Mouse (Mus musculus) cerebellum, postnatal 36 days (tissue): ENCODE results near the gene C530008M17Rik.
A peak's percentile ranks its signal among the peaks of the same experiment; 100 is the strongest.

Experiments used
- DNase-seq, 2 experiments: peaks; one replicate each; pipeline ENCODE4 v3.0.0; 2021 to 2022; ENCODE audit warnings: mixed read lengths in 2 of 2

The C530008M17Rik gene

GRCm38 (mm10) chr5:76843448-76843847 is 187.1 kb downstream of the C530008M17Rik start:
- peak; percentile 52 to 55 for DNase-seq

DNA sequence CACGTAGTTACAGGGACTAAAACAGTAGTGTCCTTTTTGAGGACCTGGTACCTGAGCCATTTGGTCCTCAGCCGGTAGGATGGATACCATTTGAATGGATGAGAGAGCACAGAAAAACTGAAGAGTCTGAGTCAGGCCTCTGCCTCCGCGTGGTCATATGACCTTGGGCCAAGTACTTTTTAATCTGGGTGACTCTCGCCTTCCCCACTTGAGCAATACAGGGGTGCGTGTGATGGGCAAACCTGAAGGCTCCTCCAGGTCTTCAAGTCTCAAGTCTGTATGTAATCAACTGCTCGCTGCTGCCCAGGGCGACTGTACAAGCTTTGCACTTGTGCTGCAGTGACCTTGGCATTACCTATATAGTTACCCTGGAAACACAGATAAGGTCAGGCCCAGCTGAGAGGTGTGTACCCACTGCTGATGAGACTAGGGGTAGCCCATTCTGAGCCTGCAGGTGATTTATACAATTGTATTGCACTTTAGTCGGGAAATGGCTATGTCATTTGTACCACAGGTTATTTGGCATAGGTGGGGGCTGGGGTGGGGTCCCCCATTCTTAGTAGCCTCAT is 187.6 kb downstream of the C530008M17Rik start:
- no peak for DNase-seq

GRCm38 (mm10) chr5:76844618-76845186 is 188.4 kb downstream of the C530008M17Rik start:
- no peak for DNase-seq

- DNase-seq, result no peak
These were observed 190.8 kb downstream of the C530008M17Rik start for GRCm38 (mm10) chr5:76847106-76847505.

DNA sequence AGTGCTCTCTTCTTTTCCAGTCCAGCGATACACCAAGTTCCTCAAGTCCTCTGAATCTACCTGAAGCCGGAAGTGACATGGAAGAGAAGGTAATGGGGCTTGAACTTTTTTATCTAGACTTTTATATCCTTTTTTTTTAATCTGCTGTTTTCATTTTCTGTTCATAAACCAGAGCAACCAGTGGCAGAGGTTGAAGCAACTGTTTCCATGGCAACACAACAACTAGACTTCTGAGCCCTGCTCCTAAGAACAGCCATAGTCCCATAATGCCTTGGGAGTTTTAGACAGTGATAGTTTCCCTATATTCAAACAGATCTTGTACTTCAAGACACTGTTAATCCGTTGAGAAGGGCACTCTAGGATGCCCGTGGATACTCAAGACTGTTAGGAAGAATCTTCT is 195.0 kb downstream of the C530008M17Rik start:
- no peak for DNase-seq

DNA sequence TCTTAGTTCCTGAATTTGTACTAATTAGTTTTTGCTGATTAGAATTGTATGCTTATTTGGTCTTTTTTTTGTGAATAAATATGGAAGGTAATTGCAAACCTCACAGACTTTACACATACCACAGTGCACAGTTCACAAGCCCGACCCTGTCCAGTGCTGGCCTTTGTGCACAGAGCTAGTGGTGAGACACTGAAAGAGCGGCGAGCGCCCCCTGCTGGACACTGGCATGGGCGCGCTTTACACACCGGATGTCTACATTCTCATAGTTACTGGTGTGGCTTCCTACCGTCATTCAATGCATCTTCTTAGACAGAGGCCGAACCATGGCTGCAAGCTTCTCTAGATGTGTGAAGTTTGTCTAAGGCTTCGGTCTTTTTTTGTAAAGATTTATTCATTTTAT is 197.2 kb downstream of the C530008M17Rik start:
- peak; percentile 70 for DNase-seq

- no peak for DNase-seq
These were observed 199.7 kb downstream of the C530008M17Rik start for GRCm38 (mm10) chr5:76855829-76856600.

- no peak for DNase-seq
These were observed 201.0 kb downstream of the C530008M17Rik start for GRCm38 (mm10) chr5:76857103-76858015.

- no peak for DNase-seq
These were observed 202.1 kb downstream of the C530008M17Rik start for GRCm38 (mm10) chr5:76858444-76858843.

DNA sequence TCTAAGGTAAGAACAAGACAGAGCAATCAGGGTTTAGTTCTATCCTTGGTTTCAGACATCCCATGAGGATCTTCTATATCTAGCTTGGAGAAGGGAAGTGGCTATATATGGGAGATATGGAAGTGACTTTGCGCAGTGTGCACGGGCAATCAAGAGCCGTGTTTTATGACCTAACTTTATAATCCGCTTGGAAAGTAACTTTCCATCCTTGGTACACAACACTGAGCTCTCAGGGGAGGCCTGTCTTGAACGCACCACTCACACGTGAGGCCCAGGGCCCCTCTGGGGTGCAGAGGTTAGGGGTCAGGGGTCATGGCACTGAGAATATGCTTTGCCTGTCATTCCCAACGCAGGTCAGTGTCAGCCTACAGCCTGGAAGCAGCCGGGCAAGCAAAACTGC is 210.5 kb downstream of the C530008M17Rik start:
- no peak for DNase-seq

- DNase-seq, result no peak
These were observed 212.5 kb downstream of the C530008M17Rik start for GRCm38 (mm10) chr5:76868693-76869286.

GRCm38 (mm10) chr5:76869553-76869952 is 213.2 kb downstream of the C530008M17Rik start:
- no peak for DNase-seq

GRCm38 (mm10) chr5:76876106-76876758 is 219.9 kb downstream of the C530008M17Rik start:
- no peak for DNase-seq

GRCm38 (mm10) chr5:76884107-76884506 is 227.8 kb downstream of the C530008M17Rik start:
- DNase-seq, result no peak

DNA sequence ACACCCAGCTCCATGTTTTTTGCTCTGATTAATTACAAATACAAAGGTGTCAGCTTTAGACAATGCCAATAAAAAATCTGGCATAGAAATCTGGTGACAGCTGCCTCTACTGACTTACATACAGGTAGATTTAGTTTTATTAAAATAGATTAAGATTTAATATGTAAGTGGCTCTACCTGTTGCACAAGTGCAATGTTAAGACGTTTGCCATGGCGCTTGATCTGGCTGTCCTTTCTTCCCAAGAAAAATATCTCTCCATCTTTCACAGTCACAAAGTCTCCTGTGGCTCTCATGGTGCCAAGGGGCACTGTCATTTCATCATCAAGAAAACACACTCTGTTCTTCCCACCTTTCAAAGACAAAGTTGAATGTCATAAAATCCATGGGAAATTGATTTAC is 230.7 kb downstream of the C530008M17Rik start:
- no peak for DNase-seq

- DNase-seq, result no peak
These were observed 236.3 kb downstream of the C530008M17Rik start for GRCm38 (mm10) chr5:76892608-76893007.

- DNase-seq, result no peak
These were observed 236.8 kb downstream of the C530008M17Rik start for GRCm38 (mm10) chr5:76893084-76893483.

DNA sequence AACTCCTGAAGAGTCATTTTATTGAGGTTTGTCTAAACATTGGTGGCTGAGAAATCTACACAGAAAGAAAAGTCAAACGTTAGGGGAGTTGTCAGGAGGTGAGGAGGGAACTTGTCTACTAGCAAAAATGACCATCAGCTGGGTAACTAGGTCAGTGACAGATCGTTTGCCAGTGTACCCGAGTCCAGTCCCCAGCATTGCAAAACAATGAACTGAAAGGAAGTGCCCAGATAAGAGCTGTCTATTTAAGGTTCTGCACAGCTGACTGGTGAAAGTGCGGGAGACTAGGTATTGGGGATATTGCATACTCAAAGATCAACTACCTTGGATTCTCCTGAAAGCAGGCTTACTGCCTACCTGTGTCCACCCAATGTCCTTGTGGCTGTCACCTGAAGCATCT is 245.8 kb downstream of the C530008M17Rik start:
- no peak for DNase-seq

GRCm38 (mm10) chr5:76904713-76905404 is 248.5 kb downstream of the C530008M17Rik start:
- no peak for DNase-seq

GRCm38 (mm10) chr5:76905405-76906154 is 249.3 kb downstream of the C530008M17Rik start, which contains the start of gene Aasdh:
Gene Aasdh, minus strand, starts transcription at chr5:76905514.
- peak; percentile 96 to 97 for DNase-seq

- DNase-seq, result no peak
These were observed 249.8 kb downstream of the C530008M17Rik start for GRCm38 (mm10) chr5:76906155-76906499.
